Mouse (Mus musculus) lung, postnatal 4 days (tissue): ENCODE results near the gene Elp4.

Experiments used
- DNase-seq, 2 experiments: peaks; one replicate each; pipeline ENCODE4 v3.0.0; 2021

Elp4 gene

DNA sequence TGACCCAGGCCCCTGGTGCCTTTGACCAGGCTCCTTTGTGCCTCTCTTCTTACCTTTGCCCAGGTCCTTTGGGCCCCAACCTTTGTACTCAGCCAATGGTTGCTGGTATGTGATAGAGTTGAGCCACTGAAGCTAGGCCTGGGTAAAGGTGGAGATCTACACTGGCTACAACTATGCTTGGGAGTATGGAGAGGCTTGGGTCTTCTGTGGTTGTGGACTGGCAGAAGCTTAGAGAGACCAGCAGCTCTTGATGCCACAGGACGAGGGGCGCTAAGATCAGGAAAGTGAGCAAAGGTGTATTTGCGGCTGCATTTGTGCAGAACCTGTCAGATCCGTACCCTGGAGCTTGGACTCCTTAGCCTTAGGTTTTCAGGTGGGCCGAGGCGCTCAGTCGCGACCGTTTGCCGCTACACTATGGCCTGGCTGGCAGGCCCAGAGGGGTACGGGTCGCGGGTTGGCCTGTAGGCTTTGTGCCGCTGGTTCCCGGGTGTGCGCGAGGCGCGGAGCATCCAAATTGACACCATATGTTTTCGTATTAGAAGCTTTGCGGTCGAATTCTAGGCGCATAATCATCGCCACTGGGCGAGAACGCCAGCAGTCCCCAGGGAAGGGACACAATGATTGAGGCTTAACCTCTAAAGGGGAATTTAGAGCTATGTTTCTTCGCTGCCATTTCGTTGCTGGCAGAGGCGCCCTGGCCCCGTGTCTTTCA lies 223.2 kb downstream of the Elp4 start:
- DNase-seq = no peak

DNA sequence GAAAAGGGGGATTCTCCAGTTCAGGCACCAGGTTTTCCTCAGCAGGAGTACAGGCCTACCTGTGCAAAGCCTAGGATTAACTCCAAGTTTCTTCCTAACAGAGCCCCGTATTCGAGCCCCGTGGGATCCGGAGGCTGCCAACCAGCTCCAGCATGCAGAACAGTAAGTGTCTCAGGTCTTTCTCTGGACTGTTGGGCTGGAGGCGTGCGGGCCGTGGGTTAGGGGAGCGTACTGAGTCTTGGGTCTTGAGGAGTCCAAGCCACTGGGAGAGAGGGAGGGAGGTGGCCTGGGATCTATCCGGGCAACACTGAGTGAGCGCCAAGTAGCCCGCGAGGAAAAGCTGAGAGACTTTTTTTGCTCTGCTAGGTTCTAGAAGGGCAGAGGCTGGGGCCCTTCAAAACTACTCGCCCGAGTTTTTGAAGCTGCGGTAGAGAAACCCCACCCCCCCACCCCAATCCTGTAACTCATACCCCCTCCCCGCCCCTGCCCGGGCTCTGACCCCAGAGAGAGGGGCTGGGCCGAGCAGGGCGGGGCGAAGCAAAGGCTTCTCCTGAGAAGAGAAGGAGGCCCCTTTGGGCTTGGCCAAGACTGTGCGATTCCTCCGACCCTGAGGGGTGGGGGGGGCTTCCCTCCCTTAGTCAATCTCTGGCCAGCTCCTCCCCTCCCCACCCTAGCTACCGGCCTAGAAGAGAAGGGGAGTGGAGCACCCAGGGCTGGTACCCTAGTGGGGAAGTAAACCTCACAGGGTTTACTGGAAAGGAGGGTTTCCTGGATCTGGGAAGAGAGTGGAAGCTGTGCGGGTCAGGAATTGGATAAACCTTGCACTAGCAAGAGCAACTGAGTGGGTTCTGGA lies 224.0 kb downstream of the Elp4 start:
- no peak for DNase-seq

DNA sequence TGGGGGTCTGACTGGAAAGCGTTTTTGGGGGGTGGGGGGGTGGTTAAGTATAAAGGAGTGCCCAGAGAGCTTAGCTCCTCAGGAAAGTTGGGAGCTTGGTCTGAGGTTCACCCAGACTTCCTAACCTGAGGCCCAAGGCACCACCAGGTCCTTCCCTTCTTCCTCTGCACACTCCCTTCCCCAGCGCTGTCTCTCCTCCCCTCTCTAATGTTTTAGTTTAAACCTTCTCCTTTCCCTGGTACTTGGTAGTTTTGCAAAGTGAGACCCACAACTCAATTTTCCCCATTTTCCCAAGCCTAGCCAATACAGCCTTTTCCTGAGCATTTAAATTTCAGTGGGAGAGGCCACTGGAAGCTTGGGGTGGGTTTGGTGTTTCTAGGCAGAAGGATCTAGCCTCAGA lies 225.0 kb downstream of the Elp4 start:
- DNase-seq = no peak

DNA sequence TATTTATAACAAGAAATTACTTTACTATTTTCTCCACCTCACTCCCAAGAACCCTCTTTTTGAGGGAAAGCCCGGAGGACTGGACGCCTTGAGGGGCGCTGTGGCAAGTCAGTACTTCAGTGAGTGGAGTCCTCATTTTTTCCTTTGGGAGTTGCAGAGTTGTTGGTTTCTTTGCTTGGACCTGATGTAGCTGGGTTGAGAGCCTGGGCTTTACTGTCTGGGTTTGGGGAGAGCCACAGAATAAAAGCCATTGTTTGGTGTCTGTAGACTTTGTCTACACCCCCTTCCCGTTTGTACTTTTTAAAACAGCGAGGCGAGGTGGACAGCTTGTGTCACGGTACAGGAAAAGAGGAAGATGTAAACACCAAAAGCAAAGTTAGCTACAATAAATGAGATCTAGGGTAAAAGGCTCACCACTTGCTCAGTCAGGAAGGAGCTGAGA lies 225.5 kb downstream of the Elp4 start:
- DNase-seq = no peak

DNA sequence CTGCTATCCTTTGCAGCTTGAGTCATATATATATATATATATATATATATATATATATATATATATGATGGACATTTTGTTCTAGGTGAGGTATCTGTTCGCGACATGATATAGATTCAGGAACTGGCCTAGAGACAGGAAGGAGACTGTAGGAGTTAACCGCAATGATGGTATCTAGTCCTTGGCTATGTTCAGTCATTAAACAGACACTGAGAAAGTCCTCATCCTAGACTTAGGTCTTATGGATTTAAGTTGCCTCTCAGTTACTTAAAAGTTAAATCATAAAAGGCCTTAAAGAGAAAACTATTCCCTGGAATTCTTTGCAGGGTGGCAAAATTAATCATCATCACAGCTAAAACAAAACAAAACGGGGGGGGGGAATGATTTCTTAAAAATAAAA lies 226.1 kb downstream of the Elp4 start:
- no peak for DNase-seq

DNA sequence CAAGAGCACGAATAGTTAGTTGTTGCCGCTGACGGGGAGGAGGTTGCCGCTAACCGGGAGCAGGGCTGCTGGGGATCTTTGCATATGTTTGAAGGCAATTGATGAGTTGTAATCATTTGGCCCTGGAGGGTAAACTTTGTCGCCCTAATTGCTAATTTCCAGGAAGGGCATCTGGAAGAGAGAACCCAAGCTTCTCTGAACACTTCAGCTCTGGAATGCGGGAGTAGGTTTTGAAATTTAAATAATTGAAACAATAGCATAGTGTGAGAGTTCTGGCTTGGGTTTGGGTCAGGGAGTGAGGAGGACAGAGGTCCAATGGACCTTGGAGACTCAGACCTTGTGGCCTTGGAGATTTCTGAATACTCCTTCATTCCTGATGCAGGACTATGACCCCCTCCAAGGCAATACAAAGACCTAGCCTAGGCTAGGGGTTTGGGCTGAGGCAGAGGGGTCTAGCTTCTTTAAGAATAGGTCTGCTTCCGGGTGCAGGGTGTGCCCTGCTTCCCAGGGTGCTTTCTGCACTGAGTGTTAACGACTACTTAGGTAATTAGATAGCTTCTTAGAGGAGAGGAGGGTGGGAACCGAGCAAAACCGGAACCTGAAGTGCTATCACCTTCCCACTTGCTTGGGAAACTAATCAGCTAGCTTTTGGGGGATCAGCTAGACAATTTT lies 226.8 kb downstream of the Elp4 start:
- DNase-seq = no peak

DNA sequence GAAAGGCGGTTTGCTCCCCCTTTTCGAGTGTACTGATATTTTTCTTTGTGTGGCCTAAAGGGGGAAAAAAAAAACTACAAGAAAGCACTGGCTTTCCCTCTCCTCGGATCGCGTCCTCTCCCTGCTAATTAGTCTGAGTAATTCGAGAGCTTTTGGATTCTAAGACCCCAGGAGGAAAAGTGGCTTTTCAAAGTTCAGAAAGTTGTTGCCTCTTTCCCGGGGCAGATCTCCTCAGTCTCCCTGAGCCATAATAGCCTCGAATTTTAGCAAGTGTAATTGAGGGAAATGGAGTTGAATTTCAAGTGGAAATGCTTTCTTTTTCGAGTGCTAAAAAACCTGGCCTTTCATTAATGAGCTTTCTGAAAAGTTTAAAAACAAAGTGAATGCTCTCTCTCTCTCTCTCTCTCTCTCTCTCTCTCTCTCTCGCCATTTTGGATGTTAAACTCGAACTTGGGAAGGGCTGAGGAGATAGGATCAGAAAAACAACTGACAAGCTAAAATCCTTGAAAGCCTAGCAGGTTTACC lies 227.4 kb downstream of the Elp4 start:
- no peak for DNase-seq

DNA sequence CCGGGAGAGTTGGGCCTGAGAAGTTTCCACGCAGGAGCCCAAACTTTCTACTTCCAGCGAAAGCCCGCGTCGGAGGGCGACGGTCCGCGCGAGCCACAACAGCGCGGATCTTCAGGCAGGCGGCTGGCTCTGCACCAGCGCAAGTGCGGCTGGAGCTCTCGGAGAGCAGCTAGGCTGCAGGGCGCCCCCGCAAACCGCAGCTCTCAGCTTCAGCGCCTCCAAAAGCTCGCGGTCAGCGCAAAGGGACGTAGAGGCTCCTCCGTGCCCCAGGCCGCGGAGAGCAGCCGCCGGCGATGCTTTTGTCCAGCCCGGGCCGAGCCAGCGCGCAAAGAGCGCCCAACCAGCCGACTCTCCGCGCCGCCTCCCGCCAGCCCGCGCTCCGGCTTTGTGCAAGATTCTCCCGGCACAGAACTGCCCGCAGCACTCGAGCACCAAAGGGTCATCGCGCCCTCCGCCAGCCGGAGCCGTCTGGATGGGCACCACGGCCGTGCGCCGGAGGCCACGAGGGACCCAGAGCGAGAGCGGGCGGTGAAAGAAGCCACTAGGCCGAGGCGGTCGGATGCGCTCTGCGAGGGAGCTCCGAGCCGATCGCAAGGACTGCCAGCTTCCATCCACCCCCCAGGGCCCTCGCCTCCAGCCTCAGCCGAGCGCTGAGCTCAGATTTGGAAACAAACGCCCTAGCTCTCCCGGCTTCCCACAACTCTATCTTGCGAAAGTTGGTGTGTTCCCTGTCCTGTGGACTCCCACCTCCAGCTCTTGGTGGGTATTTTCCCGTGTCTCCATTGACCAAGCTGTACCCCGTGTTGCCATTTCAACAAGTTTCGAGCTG lies 228.1 kb downstream of the Elp4 start:
- peak; percentile 40 to 61 for DNase-seq

DNA sequence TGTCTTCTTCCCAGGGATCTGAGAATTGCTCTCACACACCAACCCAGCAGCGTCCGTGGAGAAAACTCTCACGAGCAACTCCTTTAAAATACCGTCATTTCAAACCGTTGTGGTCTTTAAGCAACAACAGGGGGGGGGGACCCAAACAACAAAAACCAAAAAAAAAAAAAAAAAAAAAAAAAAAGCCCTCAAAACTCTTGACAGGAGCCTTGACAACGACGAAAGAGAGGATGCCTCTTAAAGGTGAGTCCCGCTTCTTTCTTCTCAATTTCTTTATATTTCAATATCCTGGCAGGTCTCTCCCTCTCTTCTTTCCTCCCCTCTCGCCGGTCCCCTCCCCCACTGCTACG lies 228.7 kb downstream of the Elp4 start:
- DNase-seq = no peak

DNA sequence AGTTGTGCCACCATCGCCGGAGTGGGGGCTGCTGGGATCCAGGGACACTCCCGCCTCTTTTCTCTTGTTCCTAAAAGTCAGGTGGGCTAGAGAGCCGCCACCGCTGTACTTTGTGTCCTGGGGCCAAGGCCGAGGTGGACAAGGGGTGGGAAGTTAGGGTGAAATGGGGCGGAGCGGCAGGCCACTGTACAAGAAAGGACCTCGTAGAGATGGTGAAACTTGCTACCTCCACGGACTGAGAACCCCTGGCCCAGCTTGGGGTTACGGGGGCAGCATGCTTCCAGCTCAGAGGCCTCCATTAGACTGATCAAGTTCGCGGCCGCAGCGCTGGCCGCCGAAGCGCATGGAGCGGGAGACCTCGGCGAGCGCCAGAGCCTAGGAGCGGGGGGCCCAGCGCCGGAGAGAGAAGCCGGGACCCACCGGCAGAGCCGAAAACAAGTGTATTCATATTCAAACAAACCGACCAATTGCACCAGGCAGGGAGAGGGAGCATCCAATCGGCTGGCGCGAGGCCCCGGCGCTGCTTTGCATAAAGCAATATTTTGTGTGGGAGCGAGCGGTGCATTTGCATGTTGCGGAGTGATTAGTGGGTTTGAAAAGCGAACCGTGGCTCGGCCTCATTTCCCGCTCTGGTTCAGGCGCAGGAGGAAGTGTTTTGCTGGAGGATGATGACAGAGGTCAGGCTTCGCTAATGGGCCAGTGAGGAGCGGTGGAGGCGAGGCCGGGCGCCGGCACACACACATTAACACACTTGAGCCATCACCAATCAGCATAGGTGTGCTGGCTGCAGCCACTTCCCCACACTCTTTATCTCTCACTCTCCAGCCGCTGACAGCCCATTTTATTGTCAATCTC lies 229.3 kb downstream of the Elp4 start:
- peak; percentile 56 to 73 for DNase-seq

DNA sequence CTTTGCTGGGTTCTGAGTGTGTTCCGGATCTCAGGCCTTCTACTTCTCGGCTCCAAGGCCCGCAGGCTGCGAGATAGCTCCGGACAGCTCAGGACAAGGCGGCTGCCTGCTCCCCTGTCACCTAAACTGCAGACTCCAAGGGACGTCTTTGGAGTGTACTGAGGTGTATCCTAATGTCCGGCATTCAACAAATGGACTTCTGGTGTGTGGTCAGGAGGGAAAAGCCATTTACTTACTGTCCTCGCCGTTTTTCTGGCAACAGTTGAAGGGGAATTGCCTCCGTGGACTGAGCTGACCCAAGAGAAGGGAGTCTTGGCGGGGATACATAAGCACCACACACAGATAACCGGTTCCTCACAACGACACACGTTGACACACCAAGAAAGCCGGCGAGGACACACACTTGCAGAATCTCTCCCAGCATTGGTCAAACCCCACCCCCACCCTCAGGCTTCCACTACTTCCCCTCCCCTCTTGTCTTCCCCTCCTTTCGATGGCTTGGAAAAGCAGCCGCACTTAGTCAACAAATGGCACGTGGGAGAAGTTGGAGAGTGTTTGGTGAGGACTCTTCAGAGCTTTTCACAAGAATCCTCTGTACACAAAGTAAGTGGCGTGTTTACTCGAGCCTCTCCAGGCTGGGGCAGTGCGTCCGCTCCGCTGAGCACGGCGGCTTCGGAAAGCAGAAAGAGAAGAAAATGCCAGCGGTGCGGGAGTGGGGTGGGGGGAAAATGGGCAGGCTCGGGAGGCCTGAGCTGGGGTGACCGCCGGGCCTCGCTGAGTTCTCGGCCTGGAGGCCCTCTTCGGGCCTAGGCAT lies 230.1 kb downstream of the Elp4 start:
- DNase-seq = peak; percentile 44 to 65

DNA sequence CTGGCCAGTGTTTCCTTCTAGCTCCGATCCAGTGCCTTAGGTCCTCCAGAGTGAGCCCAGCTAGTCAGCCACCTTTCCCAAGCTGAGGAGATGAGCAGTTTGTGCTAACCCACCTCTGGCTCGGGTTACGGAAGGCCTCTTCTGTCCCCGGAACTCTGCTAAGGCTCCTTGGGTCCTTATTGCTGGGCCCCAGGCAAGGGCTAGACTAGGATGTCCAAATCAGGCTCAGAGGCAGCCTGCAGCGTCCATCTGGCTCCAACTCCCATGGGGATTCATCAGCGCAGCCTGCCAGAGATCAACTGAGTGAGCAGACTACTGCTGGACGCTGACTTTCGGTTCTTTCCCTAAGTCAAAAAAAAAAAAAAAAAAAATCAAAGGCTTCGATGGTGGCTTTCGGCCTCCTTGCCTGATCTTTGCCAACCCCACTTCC lies 230.7 kb downstream of the Elp4 start:
- peak in 1 of 2 experiments; percentile 43 for DNase-seq

DNA sequence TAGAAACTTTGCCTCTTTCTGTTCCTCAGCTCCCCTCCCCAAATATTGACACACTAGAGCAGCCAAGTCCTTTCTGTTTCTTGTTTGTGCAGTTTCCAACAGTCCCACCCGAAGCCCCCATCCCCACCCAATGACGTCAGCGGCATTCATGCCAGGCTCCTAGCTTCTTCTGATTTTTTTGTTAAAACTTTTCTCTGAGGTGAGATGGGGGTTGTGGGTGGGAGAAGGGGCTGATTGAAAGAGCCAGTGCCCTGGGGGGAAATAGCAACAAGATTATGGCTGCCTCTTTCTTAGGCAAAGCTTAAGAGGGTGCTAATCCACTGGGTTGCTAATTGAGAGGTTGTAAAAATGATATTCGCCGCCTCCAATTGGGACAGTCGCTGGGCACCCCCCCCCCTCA lies 231.3 kb downstream of the Elp4 start:
- DNase-seq = no peak

DNA sequence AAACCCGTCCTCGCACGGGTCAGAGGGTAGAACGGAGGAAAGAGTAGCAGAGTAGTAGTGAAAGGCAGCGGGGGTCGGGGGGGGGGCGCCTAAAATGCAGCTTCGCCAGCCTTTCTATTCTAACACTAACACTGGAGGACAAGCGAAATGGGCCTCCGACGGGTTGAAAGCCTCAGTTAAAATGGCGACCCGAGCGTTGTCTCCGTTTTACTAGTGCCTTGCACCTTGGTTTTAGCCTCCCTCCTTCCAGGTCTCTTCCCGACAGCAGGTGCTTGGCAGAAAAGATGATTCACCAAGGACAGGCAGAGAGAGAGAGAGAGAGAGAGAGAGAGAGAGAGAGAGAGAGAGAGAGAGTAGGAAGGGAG lies 231.8 kb downstream of the Elp4 start:
- no peak for DNase-seq

DNA sequence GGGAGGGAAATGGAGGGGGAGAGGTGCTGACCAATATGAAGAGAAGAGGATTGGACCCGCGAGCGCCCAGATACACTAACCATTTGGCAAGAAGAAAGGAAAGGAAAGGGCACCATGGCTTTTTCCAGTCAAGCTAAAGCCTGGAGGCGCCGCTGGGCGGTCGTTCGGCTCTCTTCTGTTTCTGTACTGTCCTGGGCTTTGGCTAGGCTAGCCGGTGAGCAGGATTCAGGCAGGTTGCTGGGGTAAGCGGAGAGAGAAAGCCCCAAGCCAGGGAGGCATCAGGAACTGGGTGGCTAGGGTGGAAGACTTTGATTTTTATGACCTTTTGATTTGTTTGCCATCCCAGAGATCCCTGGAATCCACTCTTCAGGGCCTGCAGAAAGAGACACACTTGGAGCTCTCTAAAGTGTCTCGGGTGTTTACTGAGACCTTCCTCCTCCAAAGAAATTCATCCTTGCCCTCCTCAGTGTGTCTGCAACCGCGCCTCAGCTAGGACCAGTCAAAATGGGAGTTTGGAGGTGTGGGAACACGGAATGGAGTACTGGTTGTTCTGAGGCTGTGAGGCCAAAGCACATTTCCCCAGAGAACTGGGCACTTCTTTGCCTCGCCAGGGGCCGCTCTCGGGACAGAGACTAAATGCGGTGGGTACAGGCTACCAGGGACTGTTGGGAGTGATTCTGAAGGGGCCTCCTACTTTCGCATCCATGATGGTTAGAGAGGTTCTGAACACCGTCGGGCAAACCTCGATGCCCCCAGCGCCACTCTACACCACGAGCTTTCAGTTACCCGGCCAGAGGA lies 232.4 kb downstream of the Elp4 start:
- no peak for DNase-seq

DNA sequence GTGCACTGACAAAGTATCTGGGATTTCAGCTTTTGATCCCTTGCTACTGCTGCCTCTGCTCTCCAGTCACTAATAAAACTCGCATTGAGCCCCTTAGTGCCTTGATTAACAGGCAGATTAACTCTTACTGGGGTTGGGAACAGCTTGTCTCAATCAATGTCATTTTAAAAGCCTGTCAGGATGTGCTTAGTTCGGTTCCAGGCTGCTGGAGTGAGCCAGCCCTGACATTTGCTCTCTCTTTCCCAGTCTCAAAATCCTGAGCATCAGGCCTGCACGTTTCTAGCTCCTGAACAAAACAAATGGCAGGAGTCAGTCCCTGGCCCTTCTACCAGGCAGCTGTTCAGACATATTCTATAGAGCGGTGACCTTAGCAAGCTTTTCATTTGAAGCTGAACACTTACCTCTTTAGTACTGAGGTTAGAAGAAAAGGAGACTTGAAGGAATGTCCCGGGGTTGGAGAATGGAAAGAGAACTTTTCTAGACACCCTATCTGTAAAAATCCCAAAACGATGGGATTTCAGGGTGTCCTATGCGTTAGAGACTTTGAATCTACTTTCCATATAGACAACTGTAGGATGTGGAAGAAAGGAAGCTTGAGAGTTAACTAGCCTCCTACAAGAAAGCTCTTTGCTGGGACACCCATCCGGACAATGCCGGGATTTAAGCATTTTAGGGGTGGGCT lies 233.1 kb downstream of the Elp4 start:
- DNase-seq = no peak

DNA sequence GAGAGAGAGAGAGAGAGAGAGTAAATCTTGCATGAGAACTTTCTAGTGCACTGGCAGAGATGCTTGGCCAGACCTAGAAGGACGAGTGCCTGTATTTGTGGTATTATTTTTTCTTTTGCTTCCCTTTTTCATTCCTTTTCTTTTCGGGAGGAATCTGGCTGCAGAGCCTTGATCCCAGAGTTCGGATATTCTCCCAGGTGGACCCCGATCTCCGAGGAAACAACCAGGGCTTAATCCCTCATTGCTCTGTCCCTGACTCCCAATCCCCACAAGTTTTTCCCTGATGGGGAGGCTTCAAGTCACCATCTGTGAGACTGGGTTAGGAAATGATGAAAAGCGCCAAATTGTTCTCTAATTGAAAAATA lies 233.7 kb downstream of the Elp4 start:
- no peak for DNase-seq

DNA sequence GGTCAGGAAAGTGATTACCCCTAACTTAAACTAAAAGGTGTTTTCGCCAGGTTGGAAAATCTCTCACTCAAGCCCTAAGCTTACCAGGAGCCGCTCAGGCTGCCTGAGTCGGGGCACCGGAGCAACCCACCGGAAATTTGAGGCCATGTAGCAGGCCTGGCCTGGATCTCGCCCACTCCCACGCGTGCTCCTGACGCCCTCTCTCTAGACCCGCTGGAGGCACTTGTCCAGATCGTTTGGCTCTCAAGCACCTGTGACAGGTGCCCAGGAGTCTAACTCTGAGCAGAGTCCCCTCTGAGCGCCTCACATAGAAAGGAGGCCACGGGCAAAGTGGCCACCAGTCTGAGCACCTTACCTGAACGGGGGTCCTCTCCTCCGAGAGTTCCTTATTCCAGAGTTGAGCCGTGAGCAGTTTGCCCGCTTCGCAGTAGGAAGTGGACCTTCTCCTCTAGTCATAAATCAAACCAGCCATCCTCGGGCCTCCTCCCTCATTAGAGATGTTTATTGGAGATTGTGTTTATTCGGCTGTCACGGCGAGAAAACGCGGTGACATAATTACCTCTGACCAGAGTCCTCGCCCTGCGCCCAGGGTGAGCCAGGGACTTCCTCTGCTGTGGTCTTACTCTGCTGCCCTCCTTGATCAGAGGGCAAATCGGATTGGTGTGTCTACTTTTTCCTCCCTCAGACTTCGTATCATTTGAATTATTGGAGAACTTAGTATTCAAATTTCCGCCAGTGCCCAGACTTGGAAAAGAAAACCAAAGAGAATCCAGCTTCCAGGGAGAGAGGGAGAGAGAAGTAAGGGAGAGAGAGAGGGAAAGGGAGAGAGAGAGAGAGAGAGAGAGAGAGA lies 234.3 kb downstream of the Elp4 start:
- DNase-seq = no peak
